Mouse (Mus musculus) heart, embryonic 16.5 days (tissue): ENCODE measurements around the gene Cdc14b. TPM values are rescaled to one million over a fixed set of nuclear protein-coding genes. Genes with fewer than 3 reads are reported as not detected.

Source experiments
- polyA plus RNA-seq: library from polyadenylated mRNA; unstranded; fragments of >200 nt; fragmentation: Nextera tagmentation; extraction: Ambion mirVana; gene quantifications from 2 replicates; pipeline ENCODE4 v1.2.1, GENCODE M21; 2015

Gene Cdc14b
- polyA plus RNA-seq, 1 experiment from 2014 or later, result 15.5 TPM

Other genes starting within 250 kb of the Cdc14b start
- gene Hsd17b3, start 186.1 kb downstream of the Cdc14b start, polyA plus RNA-seq, result not detected in 2 replicates
- gene Slc35d2, start 145.9 kb downstream of the Cdc14b start, polyA plus RNA-seq, result 4.1 and 5.2 TPM in 2 replicates
- 27.7 and 29.6 TPM in 2 replicates for gene Zfp367, start 122.1 kb downstream of the Cdc14b start, polyA plus RNA-seq
- 50.4 and 53.2 TPM in 2 replicates for gene Habp4, start 113.5 kb downstream of the Cdc14b start, polyA plus RNA-seq
- 63.2 and 70.4 TPM in 2 replicates for gene Aaed1, start 37.4 kb upstream of the Cdc14b start, polyA plus RNA-seq
- gene Ctsl, start 95.6 kb upstream of the Cdc14b start, polyA plus RNA-seq, result 325 and 477 TPM in 2 replicates
- 10.0 and 12.6 TPM in 2 replicates for gene Cdk20, start 157.0 kb upstream of the Cdc14b start, polyA plus RNA-seq
- gene Fam240b, start 222.5 kb upstream of the Cdc14b start, polyA plus RNA-seq, result not detected in 2 replicates